Mouse (Mus musculus) midbrain, embryonic 14.5 days (tissue): Measurements from ENCODE around the gene Gpr35. TPM values are rescaled to one million over a fixed set of nuclear protein-coding genes. Genes with fewer than 3 reads are reported as not detected.

Source experiments
- ATAC-seq: fragments of 200-750 bp; cut with Nextera tagmentation; 2 replicates; pipeline ENCODE4 v1.8.0; 2017; ENCODE audit warnings: moderate number of reproducible peaks, moderate library complexity; ENCODE audit not compliant: low FRiP score, low TSS enrichment
- DNase-seq: peaks from one replicate; pipeline ENCODE4 v3.0.0-alpha.2; 2015
- H3K27ac ChIP-seq: fragments of 300-500 bp; sonication (generic); replicated peaks from 2 replicates; pipeline ENCODE4 v1.5.1; 2014; ENCODE audit warnings: mild to moderate bottlenecking, low read depth, low read length, moderate library complexity
- H3K27me3 ChIP-seq: fragments of 300-500 bp; sonication (generic); 2 replicates; pipeline ENCODE4 v1.6.1; 2014; ENCODE audit warnings: low read length, control low read depth, mixed read lengths; ENCODE audit not compliant: control insufficient read depth, insufficient read depth
- H3K36me3 ChIP-seq: fragments of 300-500 bp; sonication (generic); 2 replicates; pipeline ENCODE4 v1.6.1; 2014; ENCODE audit warnings: low read length, control low read depth; ENCODE audit not compliant: control insufficient read depth, insufficient read depth
- H3K4me1 ChIP-seq: fragments of 300-500 bp; sonication (generic); 2 replicates; pipeline ENCODE4 v1.6.1; 2014; ENCODE audit warnings: mild to moderate bottlenecking, antibody characterized with exemption, low read length, control low read depth; ENCODE audit not compliant: control insufficient read depth, insufficient read depth
- H3K4me2 ChIP-seq: fragments of 300-500 bp; sonication (generic); 2 replicates; pipeline ENCODE4 v1.6.1; 2014; ENCODE audit warnings: mild to moderate bottlenecking, low read length, moderate library complexity
- H3K4me3 ChIP-seq: fragments of 300-500 bp; sonication (generic); replicated peaks from 2 replicates; pipeline ENCODE4 v1.5.1; 2014; ENCODE audit warnings: low read depth, low read length
- H3K9ac ChIP-seq: fragments of 300-500 bp; sonication (generic); replicated peaks from 2 replicates; pipeline ENCODE4 v1.6.1; 2014; ENCODE audit warnings: mild to moderate bottlenecking, low read length, moderate library complexity
- H3K9me3 ChIP-seq: fragments of 300-500 bp; sonication (generic); 2 replicates; pipeline ENCODE4 v1.6.1; 2016; ENCODE audit warnings: low read length, control low read depth, mixed read lengths; ENCODE audit not compliant: control insufficient read depth
- WGBS: fragments of 180-500 bp; shearing (Covaris S2); extraction: QIAGEN DNeasy Blood & Tissue Kit; methylation state at CpG from one replicate; pipeline ENCODE4 v1.1.7; 2014; 5-methylcytosine and 5-hydroxymethylcytosine counted together
- polyA plus RNA-seq: library from polyadenylated mRNA; unstranded; fragments of >200 nt; fragmentation: Nextera tagmentation; extraction: Ambion mirVana; gene quantifications from 2 replicates; pipeline ENCODE4 v1.2.1, GENCODE M21; 2014

The Gpr35 gene
- polyA plus RNA-seq, 1 experiment from 2014 or later = 1.3 TPM

GRCm38 (mm10) chr1:92919775-92920174, 30.9 kb upstream of the Gpr35 start:
- Histone ChIP-seq H3K9ac (no peak overlapping the region), H3K4me3 (no peak overlapping the region), H3K4me2 (no peak overlapping the region), H3K27ac (no peak overlapping the region), H3K9me3 (no peaks in the 10 kb centered on the region), H3K4me1 (no peaks in the 10 kb centered on the region), H3K36me3 (peaks cover 65% of the 10 kb centered on the region), H3K27me3 (no peaks in the 10 kb centered on the region)
- DNase-seq (no peak), ATAC-seq (no peak)
- WGBS = 86% methylated on average over 12 of the region's 12 CpGs

GRCm38 (mm10) chr1:92920474-92921200, 30.0 kb upstream of the Gpr35 start:
- ATAC-seq (no peak), DNase-seq (no peak)
- no peak overlapping the region for H3K9ac ChIP-seq
- 88% methylated on average over 7 of the region's 7 CpGs for WGBS
- no peak overlapping the region for H3K4me2 ChIP-seq
- H3K9me3 ChIP-seq = no peaks in the 10 kb centered on the region
- no peak overlapping the region for H3K4me3 ChIP-seq
- H3K36me3 ChIP-seq = peaks cover 57% of the 10 kb centered on the region
- no peak overlapping the region for H3K27ac ChIP-seq
- H3K27me3 ChIP-seq = no peaks in the 10 kb centered on the region
- no peaks in the 10 kb centered on the region for H3K4me1 ChIP-seq

- WGBS = 88% methylated on average over 4 of the region's 4 CpGs
- Histone ChIP-seq H3K4me1 (no peaks in the 10 kb centered on the region), H3K27me3 (no peaks in the 10 kb centered on the region), H3K4me2 (no peak overlapping the region), H3K27ac (no peak overlapping the region), H3K4me3 (no peak overlapping the region), H3K36me3 (peaks cover 48% of the 10 kb centered on the region), H3K9me3 (no peaks in the 10 kb centered on the region), H3K9ac (no peak overlapping the region)
- DNase-seq (no peak), ATAC-seq (no peak)
These were observed 29.2 kb upstream of the Gpr35 start for GRCm38 (mm10) chr1:92921496-92921895.

- no peak overlapping the region for H3K4me2 ChIP-seq
- no peaks in the 10 kb centered on the region for H3K27me3 ChIP-seq
- 23% methylated on average over 1 of the region's 1 CpGs for WGBS
- DNase-seq = no peak
- no peaks in the 10 kb centered on the region for H3K36me3 ChIP-seq
- no peak for ATAC-seq
- no peak overlapping the region for H3K27ac ChIP-seq
- H3K9ac ChIP-seq = no peak overlapping the region
- no peaks in the 10 kb centered on the region; the same call in 1 of the 2 replicates for H3K9me3 ChIP-seq
- peaks cover 4% of the 10 kb centered on the region; the same call in 1 of the 2 replicates for H3K4me1 ChIP-seq
- no peak overlapping the region for H3K4me3 ChIP-seq
These were observed 20.4 kb upstream of the Gpr35 start for GRCm38 (mm10) chr1:92930171-92930706.

- Histone ChIP-seq H3K4me1 (peaks cover 24% of the 10 kb centered on the region), H3K4me2 (peak overlapping the region; percentile 95), H3K9ac (peak overlapping the region; percentile 76), H3K4me3 (peak overlapping the region; percentile 81), H3K27me3 (no peaks in the 10 kb centered on the region), H3K27ac (peak overlapping the region; percentile 98), H3K36me3 (peaks cover 11% of the 10 kb centered on the region), H3K9me3 (no peaks in the 10 kb centered on the region; the same call in 1 of the 2 replicates)
- 79% methylated on average over 4 of the region's 4 CpGs for WGBS
- DNase-seq (no peak), ATAC-seq (no peak)
These were observed 17.1 kb upstream of the Gpr35 start for GRCm38 (mm10) chr1:92933611-92934010.

- peak within 1 kb of the TSS; percentile 98 for H3K27ac ChIP-seq
- WGBS = under 1% methylated on average over 45 of the region's 45 CpGs
- H3K4me2 ChIP-seq = peak within 1 kb of the TSS; percentile 95
- peak within 1 kb of the TSS; percentile 81 for H3K4me3 ChIP-seq
- peaks cover 24% of the 10 kb centered on the region for H3K4me1 ChIP-seq
- no peaks in the 10 kb centered on the region; the same call in 1 of the 2 replicates for H3K9me3 ChIP-seq
- peaks cover 18% of the 10 kb centered on the region for H3K36me3 ChIP-seq
- no peaks in the 10 kb centered on the region for H3K27me3 ChIP-seq
- ATAC-seq = peak; percentile 100
- peak; percentile 98 for DNase-seq
- peak within 1 kb of the TSS; percentile 76 for H3K9ac ChIP-seq
These were observed 16.4 kb upstream of the Gpr35 start, which contains the start of gene Capn10 for GRCm38 (mm10) chr1:92934182-92934827. Gene Capn10, plus strand, starts transcription at chr1:92934376.

GRCm38 (mm10) chr1:92935054-92935962, 15.4 kb upstream of the Gpr35 start:
- peak overlapping the region; percentile 76 for H3K9ac ChIP-seq
- H3K9me3 ChIP-seq = no peaks in the 10 kb centered on the region; the same call in 1 of the 2 replicates
- peaks cover 28% of the 10 kb centered on the region for H3K36me3 ChIP-seq
- peak overlapping the region; percentile 95 for H3K4me2 ChIP-seq
- H3K27ac ChIP-seq = peak overlapping the region; percentile 98
- peaks cover 24% of the 10 kb centered on the region for H3K4me1 ChIP-seq
- ATAC-seq (no peak), DNase-seq (peak; percentile 69)
- peak overlapping the region; percentile 81 for H3K4me3 ChIP-seq
- no peaks in the 10 kb centered on the region for H3K27me3 ChIP-seq
- 17% methylated on average over 10 of the region's 10 CpGs for WGBS

GRCm38 (mm10) chr1:92935977-92936376, 14.7 kb upstream of the Gpr35 start:
- H3K4me2 ChIP-seq = peak overlapping the region; percentile 95
- H3K4me3 ChIP-seq = peak overlapping the region; percentile 81
- peaks cover 24% of the 10 kb centered on the region for H3K4me1 ChIP-seq
- DNase-seq (peak; percentile 14), ATAC-seq (no peak)
- H3K27ac ChIP-seq = no peak overlapping the region
- H3K36me3 ChIP-seq = peaks cover 34% of the 10 kb centered on the region
- 53% methylated on average over 2 of the region's 2 CpGs for WGBS
- no peaks in the 10 kb centered on the region for H3K27me3 ChIP-seq
- H3K9me3 ChIP-seq = no peaks in the 10 kb centered on the region; the same call in 1 of the 2 replicates
- H3K9ac ChIP-seq = peak overlapping the region; percentile 76; the same call in 1 of the 2 replicates
